Mouse (Mus musculus): ENCODE results near the gene Hils1. TPM values are rescaled to one million over a fixed set of nuclear protein-coding genes. Genes with fewer than 3 reads are reported as not detected.
A peak's percentile ranks its signal among the peaks of the same experiment; 100 is the strongest.

Hils1 gene
- total and polyA plus RNA-seq, 3 experiments, result 0.25 TPM; not detected in 2

DNA sequence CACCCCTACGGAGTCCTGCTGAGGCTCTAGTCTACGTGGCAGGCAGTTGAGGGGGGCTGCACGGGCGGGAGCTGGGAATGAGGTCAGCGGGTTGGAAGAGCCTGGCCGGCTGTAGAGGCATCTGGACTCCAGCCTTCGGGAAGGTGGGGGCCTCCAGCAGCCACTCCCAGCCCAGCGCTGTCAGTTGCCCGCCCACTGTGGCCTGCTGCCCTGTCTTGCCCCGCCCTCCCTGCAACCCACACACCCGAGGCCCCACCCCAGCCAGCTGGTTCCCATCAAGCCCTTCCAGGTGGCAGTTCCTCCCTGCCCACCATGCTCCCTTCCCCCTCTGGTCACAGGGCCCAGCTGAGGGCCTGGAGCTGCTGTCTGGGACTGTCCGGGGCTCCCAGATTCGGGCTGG, 38.6 kb upstream of the Hils1 start:
- Histone ChIP-seq H3K9ac (ENCODE audit: low read depth, low read length) (no peak overlapping the region), H3K79me2 (replicated peaks; ENCODE audit: control insufficient read depth, insufficient read depth, low read length) (no peaks in the 10 kb centered on the region), H3K4me1 (ENCODE audit: control insufficient read depth, insufficient read depth, low read length) (peaks cover 11% of the 10 kb centered on the region), H3K27ac (peak overlapping the region; percentile 73), H3K36me3 (ENCODE audit: control insufficient read depth, insufficient read depth, low read length) (no peaks in the 10 kb centered on the region), H3K4me3 (no peak overlapping the region), H3K27me3 (ENCODE audit: control insufficient read depth, insufficient read depth, low read length) (no peaks in the 10 kb centered on the region)
- DNase-seq, result peak; percentile 92
- TF ChIP-seq CTCF (IDR thresholded peaks at IDR 0.05) (no peak), EP300 (IDR thresholded peaks at IDR 0.05; ENCODE audit: insufficient read depth, low read depth, low read length) (0 out of 2 replicates have a peak, but pooled peaks have one; percentile 44), POLR2A (IDR thresholded peaks at IDR 0.05; ENCODE audit: insufficient read depth, low read depth, low read length) (no peak)
- 8% methylated on average over 13 of the region's 13 CpGs for WGBS
- intact Hi-C loops (cut with DNase I), result no loop called here

DNA sequence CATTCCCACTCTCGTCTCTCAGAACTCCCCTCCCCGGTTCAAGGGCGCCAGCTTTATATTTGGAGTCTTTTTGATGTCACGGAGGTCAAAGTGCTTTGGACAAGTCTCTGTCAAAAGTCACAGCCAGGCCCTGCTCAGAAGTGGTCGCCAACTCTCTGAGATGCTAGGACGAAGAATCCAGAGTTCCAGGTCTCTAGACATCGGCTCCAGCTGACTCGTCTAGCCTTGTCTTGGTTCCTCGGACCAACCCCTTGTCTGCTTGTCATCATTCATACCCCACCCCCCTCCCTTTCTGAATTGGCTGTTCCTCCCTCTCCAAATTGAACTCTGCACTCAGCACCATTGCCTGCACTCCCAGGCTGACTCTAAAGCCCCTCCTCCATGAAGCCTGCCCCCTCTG, 37.8 kb upstream of the Hils1 start:
- TF ChIP-seq POLR2A (IDR thresholded peaks at IDR 0.05; ENCODE audit: insufficient read depth, low read depth, low read length) (no peak), CTCF (IDR thresholded peaks at IDR 0.05) (no peak), EP300 (IDR thresholded peaks at IDR 0.05; ENCODE audit: insufficient read depth, low read depth, low read length) (no peak)

DNA sequence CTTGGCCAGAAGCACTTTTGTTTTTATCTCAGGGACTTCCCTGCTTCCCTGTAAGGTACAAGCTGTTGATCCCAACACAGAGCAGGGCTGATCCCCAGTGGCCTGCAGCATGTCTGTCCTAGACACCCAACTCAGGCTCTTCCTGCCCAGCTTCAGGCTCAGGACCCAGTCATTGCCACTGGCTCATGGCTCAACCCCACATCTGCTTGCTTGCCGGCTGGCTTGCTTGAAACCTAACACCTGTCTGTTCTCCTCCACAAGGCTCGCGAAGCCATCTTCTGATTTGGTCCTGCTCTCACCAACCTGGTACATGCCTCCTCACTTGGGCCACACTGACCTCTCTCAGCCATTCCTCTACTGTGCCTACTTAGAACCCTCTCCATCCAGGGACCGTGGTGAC, 37.2 kb upstream of the Hils1 start:
- Histone ChIP-seq H3K4me1 (ENCODE audit: control insufficient read depth, insufficient read depth, low read length) (peaks cover 12% of the 10 kb centered on the region), H3K27ac (peak overlapping the region; percentile 61; the same call in 1 of the 2 replicates), H3K27me3 (ENCODE audit: control insufficient read depth, insufficient read depth, low read length) (no peaks in the 10 kb centered on the region), H3K4me3 (no peak overlapping the region), H3K79me2 (replicated peaks; ENCODE audit: control insufficient read depth, insufficient read depth, low read length) (no peaks in the 10 kb centered on the region), H3K9ac (ENCODE audit: low read depth, low read length) (no peak overlapping the region), H3K36me3 (ENCODE audit: control insufficient read depth, insufficient read depth, low read length) (no peaks in the 10 kb centered on the region)
- 71% methylated on average over 4 of the region's 4 CpGs for WGBS
- intact Hi-C loops (cut with DNase I), result no loop called here
- DNase-seq, result no peak
- TF ChIP-seq EP300 (IDR thresholded peaks at IDR 0.05; ENCODE audit: insufficient read depth, low read depth, low read length), result no peak
- no peak for TF ChIP-seq POLR2A (IDR thresholded peaks at IDR 0.05; ENCODE audit: insufficient read depth, low read depth, low read length)
- TF ChIP-seq CTCF (IDR thresholded peaks at IDR 0.05), result no peak

More for the DNA sequence above, 37.8 kb upstream of the Hils1 start:
- no peaks in the 10 kb centered on the region for H3K36me3 ChIP-seq (ENCODE audit: control insufficient read depth, insufficient read depth, low read length)
- H3K9ac ChIP-seq (ENCODE audit: low read depth, low read length), result no peak overlapping the region
- H3K79me2 ChIP-seq (replicated peaks; ENCODE audit: control insufficient read depth, insufficient read depth, low read length), result no peaks in the 10 kb centered on the region
- peak overlapping the region; percentile 61 for H3K27ac ChIP-seq
- H3K27me3 ChIP-seq (ENCODE audit: control insufficient read depth, insufficient read depth, low read length), result no peaks in the 10 kb centered on the region
- intact Hi-C loops (cut with DNase I), result no loop called here
- no peak for DNase-seq
- H3K4me1 ChIP-seq (ENCODE audit: control insufficient read depth, insufficient read depth, low read length), result peaks cover 12% of the 10 kb centered on the region
- no peak overlapping the region for H3K4me3 ChIP-seq
- 60% methylated on average over 9 of the region's 9 CpGs for WGBS

DNA sequence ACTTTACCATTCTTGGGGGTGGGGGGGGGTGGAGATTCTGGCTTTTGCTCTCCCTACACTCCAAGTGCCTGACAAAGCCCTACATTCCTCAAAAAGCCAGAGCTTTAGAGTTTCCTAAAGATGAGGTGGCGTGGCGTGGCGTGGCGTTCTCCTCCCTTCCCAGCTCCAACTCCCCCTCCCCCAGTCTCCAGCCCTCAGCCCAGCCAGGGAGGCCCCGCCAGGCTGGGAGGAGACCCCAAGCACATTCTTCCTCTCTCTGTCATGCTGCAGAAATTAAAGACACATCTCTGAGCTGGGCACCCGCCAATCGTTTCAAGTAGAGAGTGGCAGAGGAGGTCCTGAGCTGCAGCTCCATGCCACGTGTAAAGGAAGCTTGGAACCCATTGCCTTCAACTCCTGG, 33.8 kb upstream of the Hils1 start:
- Histone ChIP-seq H3K79me2 (replicated peaks; ENCODE audit: control insufficient read depth, insufficient read depth, low read length) (no peaks in the 10 kb centered on the region), H3K27ac (peak overlapping the region; percentile 17; the same call in 1 of the 2 replicates), H3K4me1 (ENCODE audit: control insufficient read depth, insufficient read depth, low read length) (peaks cover 3% of the 10 kb centered on the region), H3K9ac (ENCODE audit: low read depth, low read length) (no peak overlapping the region), H3K4me3 (no peak overlapping the region), H3K36me3 (ENCODE audit: control insufficient read depth, insufficient read depth, low read length) (no peaks in the 10 kb centered on the region), H3K27me3 (ENCODE audit: control insufficient read depth, insufficient read depth, low read length) (no peaks in the 10 kb centered on the region)
- intact Hi-C loops (cut with DNase I), result no loop called here
- TF ChIP-seq CTCF (IDR thresholded peaks at IDR 0.05) (no peak), POLR2A (IDR thresholded peaks at IDR 0.05; ENCODE audit: insufficient read depth, low read depth, low read length) (no peak), EP300 (IDR thresholded peaks at IDR 0.05; ENCODE audit: insufficient read depth, low read depth, low read length) (no peak)
- no peak for DNase-seq
- 38% methylated on average over 8 of the region's 8 CpGs for WGBS

DNA sequence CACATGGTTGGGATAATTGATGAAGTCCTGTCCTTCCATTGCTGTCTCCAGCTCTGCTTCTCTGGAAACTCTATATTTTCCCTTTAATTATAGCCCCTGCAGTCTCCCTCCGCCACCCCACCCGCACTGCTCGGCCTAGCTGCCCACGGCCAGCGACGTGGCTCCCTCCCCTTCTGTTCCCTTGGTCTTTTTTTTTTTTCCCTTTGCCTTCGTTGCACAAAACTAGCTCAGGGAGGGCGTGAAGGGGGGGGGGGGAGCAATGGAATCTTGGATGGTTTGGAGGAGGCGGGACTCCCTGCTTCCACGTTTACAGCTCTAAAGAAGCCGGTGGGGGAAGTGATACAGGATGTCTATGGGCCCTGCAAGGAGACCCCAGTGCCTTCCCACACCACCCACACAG, 32.9 kb upstream of the Hils1 start:
- H3K79me2 ChIP-seq (replicated peaks; ENCODE audit: control insufficient read depth, insufficient read depth, low read length), result no peaks in the 10 kb centered on the region
- peaks cover 3% of the 10 kb centered on the region; the same call in 1 of the 2 replicates for H3K4me1 ChIP-seq (ENCODE audit: control insufficient read depth, insufficient read depth, low read length)
- DNase-seq, result no peak
- intact Hi-C loops (cut with DNase I), result no loop called here
- no peak overlapping the region for H3K4me3 ChIP-seq
- no peak for TF ChIP-seq EP300 (IDR thresholded peaks at IDR 0.05; ENCODE audit: insufficient read depth, low read depth, low read length)
- TF ChIP-seq POLR2A (IDR thresholded peaks at IDR 0.05; ENCODE audit: insufficient read depth, low read depth, low read length), result no peak
- TF ChIP-seq CTCF (IDR thresholded peaks at IDR 0.05), result no peak
- 50% methylated on average over 11 of the region's 11 CpGs for WGBS
- no peaks in the 10 kb centered on the region for H3K36me3 ChIP-seq (ENCODE audit: control insufficient read depth, insufficient read depth, low read length)
- H3K27ac ChIP-seq, result peak overlapping the region; percentile 38; the same call in 1 of the 2 replicates
- no peaks in the 10 kb centered on the region for H3K27me3 ChIP-seq (ENCODE audit: control insufficient read depth, insufficient read depth, low read length)
- no peak overlapping the region for H3K9ac ChIP-seq (ENCODE audit: low read depth, low read length)

DNA sequence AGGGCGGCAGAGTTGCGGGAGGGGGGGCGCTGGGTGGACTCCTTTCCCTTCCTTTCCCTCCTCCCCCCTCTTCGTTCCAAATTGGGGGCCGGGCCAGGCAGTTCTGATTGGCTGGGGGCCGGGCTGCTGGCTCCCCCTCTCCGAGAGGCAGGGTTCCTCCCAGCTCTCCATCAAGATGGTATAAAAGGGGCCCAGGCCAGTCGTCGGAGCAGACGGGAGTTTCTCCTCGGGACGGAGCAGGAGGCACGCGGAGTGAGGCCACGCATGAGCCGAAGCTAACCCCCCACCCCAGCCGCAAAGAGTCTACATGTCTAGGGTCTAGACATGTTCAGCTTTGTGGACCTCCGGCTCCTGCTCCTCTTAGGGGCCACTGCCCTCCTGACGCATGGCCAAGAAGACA, 31.3 kb upstream of the Hils1 start, which contains the start of gene Col1a1:
Gene Col1a1 (plus strand): TSS at position 180 of the 400 bp plus-strand sequence.
- H3K27me3 ChIP-seq (ENCODE audit: control insufficient read depth, insufficient read depth, low read length), result no peaks in the 10 kb centered on the region
- peak; percentile 84 to 85 for DNase-seq
- 36% methylated on average over 19 of the region's 19 CpGs for WGBS
- H3K4me3 ChIP-seq, result peak within 1 kb of the TSS; percentile 41
- no peaks in the 10 kb centered on the region for H3K36me3 ChIP-seq (ENCODE audit: control insufficient read depth, insufficient read depth, low read length)
- TF ChIP-seq POLR2A (IDR thresholded peaks at IDR 0.05; ENCODE audit: insufficient read depth, low read depth, low read length), result peak; percentile 87
- no peak for TF ChIP-seq CTCF (IDR thresholded peaks at IDR 0.05)
- no peaks in the 10 kb centered on the region for H3K79me2 ChIP-seq (replicated peaks; ENCODE audit: control insufficient read depth, insufficient read depth, low read length)
- intact Hi-C loops (cut with DNase I), result loop anchor here (1.0 to 5.0 kb wide), 2 partner anchors 106 to 206 kb away; partner anchors contain the start of gene Pdk2
- peak within 1 kb of the TSS; percentile 81 for H3K27ac ChIP-seq
- peaks cover 3% of the 10 kb centered on the region; the same call in 1 of the 2 replicates for H3K4me1 ChIP-seq (ENCODE audit: control insufficient read depth, insufficient read depth, low read length)
- peak within 1 kb of the TSS; percentile 53; the same call in 1 of the 2 replicates for H3K9ac ChIP-seq (ENCODE audit: low read depth, low read length)

Measured in heart, adult 2 months (tissue).